In genomic region chr11:100317826-100318380, GRCm38 (mm10) we compare ENCODE assay signal across 28 mouse cellular contexts. TPM values are rescaled to one million over a fixed set of nuclear protein-coding genes. Genes with fewer than 3 reads are reported as not detected.
DNase-seq lines count a peak whose midpoint lies in the region; ATAC-seq and TF ChIP-seq lines count a peak whose summit lies in the region.
"Had no signal": no experiment of that assay in that cellular context is flagged by ENCODE, and none has a peak within 500 bp of the region (broad histone marks: within the 10 kb centered on the region; RNA-seq: fewer than 3 reads in every experiment).

No protein-coding gene starts in this region.

- H3K27me3 ChIP-seq in MEL (ENCODE audit: control insufficient read depth in 1 of 2, insufficient read depth in 2 of 2, low read length in 2 of 2): no peaks in the 10 kb centered on the region
- H3K27me3 ChIP-seq in liver, embryonic 15.5 days: no peaks in the 10 kb centered on the region
- H3K27me3 ChIP-seq: embryonic facial prominence, embryonic 13.5 days; heart, embryonic 15.5 days; hindbrain, embryonic 15.5 days; intestine, embryonic 15.5 days; kidney, embryonic 15.5 days; midbrain, embryonic 13.5 days; neural tube, embryonic 12.5 days had no signal

- peaks cover 10 to 23% of the 10 kb centered on the region in 2 experiments; a peak in 3 of 4 replicates for H3K4me1 ChIP-seq in MEL (ENCODE audit: control insufficient read depth in 1 of 2, insufficient read depth in 2 of 2, low read length in 2 of 2)
- peaks cover 52% of the 10 kb centered on the region for H3K4me1 ChIP-seq in liver, embryonic 15.5 days (replicated peaks)

- 34% methylated on average over 6 of the region's 6 CpGs for WGBS in liver, embryonic 15.5 days (ENCODE audit: insufficient replicate concordance)

- peaks cover 18% of the 10 kb centered on the region for H3K79me2 ChIP-seq in MEL (ENCODE audit: control insufficient read depth, insufficient read depth, low read length, poor library complexity)

- peak; percentile 38 for DNase-seq in cerebellum, adult 11-12 months
- peak; percentile 73 for DNase-seq in MEL (ENCODE audit: low read depth, low spot score)
- no peak for DNase-seq in gastrocnemius, adult 8-10 months (ENCODE audit: low spot score in 2 of 2)
- no peak for DNase-seq in retina, embryonic 14.5 days (ENCODE audit: low spot score)
- no peak for DNase-seq in urinary bladder, postnatal 4 days (ENCODE audit: low spot score in 2 of 2)
- DNase-seq: cerebellum, adult 8-10 months; heart, postnatal 4 days; right cerebral cortex, adult 18-20 months; thymus, postnatal 25 days had no signal

- TF ChIP-seq EP300 in MEL (IDR thresholded peaks at IDR 0.05; ENCODE audit: low read depth in 1 of 2, low read length in 2 of 2): 0 out of 4 replicates have a peak, but pooled peaks of 1 of the 2 experiments have one; percentile 4

- peaks cover 10 to 27% of the 10 kb centered on the region in 2 experiments for H3K36me3 ChIP-seq in MEL (ENCODE audit: control insufficient read depth in 1 of 2, insufficient read depth in 2 of 2, low read length in 2 of 2)
- peaks cover 25% of the 10 kb centered on the region for H3K36me3 ChIP-seq in liver, embryonic 15.5 days (replicated peaks)

- no peak for TF ChIP-seq RAD21 in MEL (IDR thresholded peaks at IDR 0.05; ENCODE audit: low read depth, low read length)

- 0 out of 4 replicates have a peak, but pooled peaks of 1 of the 2 experiments have one; percentile 9 for TF ChIP-seq POLR2A in MEL (IDR thresholded peaks at IDR 0.05; ENCODE audit: control insufficient read depth in 1 of 2, insufficient read depth in 1 of 2, low read depth in 1 of 2, low read length in 2 of 2, poor library complexity in 1 of 2)

- H3K4me2 ChIP-seq in liver, embryonic 15.5 days: peak overlapping the region; percentile 82
- H3K4me2 ChIP-seq: embryonic facial prominence, embryonic 13.5 days; heart, embryonic 15.5 days; hindbrain, embryonic 15.5 days; intestine, embryonic 15.5 days; kidney, embryonic 15.5 days; midbrain, embryonic 13.5 days; neural tube, embryonic 12.5 days had no signal

- no peak for ATAC-seq in cerebellum, adult (ENCODE audit: insufficient number of reproducible peaks, low FRiP score, low TSS enrichment)
- ATAC-seq in erythroid progenitor cell, adult 5-6 weeks (replicated peaks; ENCODE audit: low FRiP score, poor library complexity, severe bottlenecking): peak; percentile 47; the same call in 1 of the 2 replicates
- no peak for ATAC-seq in liver, embryonic 15.5 days (ENCODE audit: insufficient read depth)
- ATAC-seq: CD4-positive, CD25-positive, alpha-beta regulatory T cell, adult 4 months; intestine, embryonic 15.5 days; lung, postnatal 0 days; midbrain, embryonic 13.5 days had no signal

- no peaks in the 10 kb centered on the region for H3K9me3 ChIP-seq in MEL (replicated peaks; ENCODE audit: insufficient read depth, low read length)
- H3K9me3 ChIP-seq in liver, embryonic 15.5 days (replicated peaks): no peaks in the 10 kb centered on the region
- H3K9me3 ChIP-seq: embryonic facial prominence, embryonic 13.5 days; forebrain, embryonic 10.5 days; heart, embryonic 15.5 days; hindbrain, embryonic 15.5 days; intestine, embryonic 15.5 days; kidney, embryonic 15.5 days; midbrain, embryonic 13.5 days; neural tube, embryonic 12.5 days had no signal

- TF ChIP-seq CTCF in MEL (IDR thresholded peaks at IDR 0.05 in 2 of 3, conservative IDR thresholded peaks at IDR 0.05 in 1 of 3; ENCODE audit: control insufficient read depth in 1 of 3, insufficient read depth in 1 of 3, low read depth in 2 of 3, low read length in 3 of 3, poor library complexity in 1 of 3, severe bottlenecking in 1 of 3): no peak

- peak overlapping the region; percentile 56 for H3K9ac ChIP-seq in MEL (ENCODE audit: control insufficient read depth, low read depth, low read length, poor library complexity, severe bottlenecking)
- H3K9ac ChIP-seq in liver, embryonic 15.5 days: peak overlapping the region; percentile 64
- H3K9ac ChIP-seq: embryonic facial prominence, embryonic 13.5 days; heart, embryonic 15.5 days; hindbrain, embryonic 15.5 days; intestine, embryonic 15.5 days; kidney, embryonic 15.5 days; midbrain, embryonic 13.5 days; neural tube, embryonic 12.5 days had no signal

- H3K4me3 ChIP-seq in MEL (ENCODE audit: control insufficient read depth in 1 of 2, insufficient read depth in 1 of 2, low read depth in 2 of 2, low read length in 2 of 2): peak overlapping the region in 1 of 2 experiments; percentile 23; a peak in 1 of 4 replicates
- peak overlapping the region; percentile 87 for H3K4me3 ChIP-seq in liver, embryonic 15.5 days (replicated peaks)
- H3K4me3 ChIP-seq: embryonic facial prominence, embryonic 13.5 days; forebrain, embryonic 10.5 days; heart, embryonic 15.5 days; hindbrain, embryonic 15.5 days; intestine, embryonic 15.5 days; kidney, embryonic 15.5 days; midbrain, embryonic 13.5 days; neural tube, embryonic 12.5 days had no signal

- H3K27ac ChIP-seq in MEL (ENCODE audit: control insufficient read depth, low read depth, low read length): peak overlapping the region; percentile 95
- H3K27ac ChIP-seq in liver, embryonic 15.5 days (replicated peaks): peak overlapping the region; percentile 94
- H3K27ac ChIP-seq: embryonic facial prominence, embryonic 13.5 days; forebrain, embryonic 10.5 days; heart, embryonic 15.5 days; hindbrain, embryonic 15.5 days; intestine, embryonic 15.5 days; kidney, embryonic 15.5 days; midbrain, embryonic 13.5 days; neural tube, embryonic 12.5 days had no signal

TF ChIP-seq in MEL, 35 proteins besides CTCF, POLR2A, EP300 and RAD21:
- no peak; the same call in 1 of the 2 replicates for TF ChIP-seq ZNF384 (IDR thresholded peaks at IDR 0.05; ENCODE audit: low read depth, low read length)
- no peak for TF ChIP-seq USF2 (IDR thresholded peaks at IDR 0.05; ENCODE audit: borderline replicate concordance in 1 of 2, insufficient read depth in 1 of 2, low read depth in 1 of 2, low read length in 2 of 2)
- 0 out of 2 replicates have a peak, but pooled peaks have one; percentile 27 for TF ChIP-seq MAX (IDR thresholded peaks at IDR 0.05; ENCODE audit: low read length)
- TF ChIP-seq KAT2A (conservative IDR thresholded peaks at IDR 0.05; ENCODE audit: low read depth, low read length): no peak
- TF ChIP-seq SIN3A (IDR thresholded peaks at IDR 0.05; ENCODE audit: low read length): peak; percentile 51; the same call in 1 of the 2 replicates
- TF ChIP-seq TCF12 (IDR thresholded peaks at IDR 0.05; ENCODE audit: low read depth, low read length): 0 out of 2 replicates have a peak, but pooled peaks have one; percentile 17
- TF ChIP-seq ZMIZ1 (IDR thresholded peaks at IDR 0.05; ENCODE audit: low read depth, low read length): no peak
- TF ChIP-seq CHD1 (IDR thresholded peaks at IDR 0.05; ENCODE audit: low read depth, low read length): no peak
- peak; percentile 96 for TF ChIP-seq GATA1 (IDR thresholded peaks at IDR 0.05; ENCODE audit: low read depth, low read length)

RNA-seq across cellular contexts. Expression of gene Eif1, which starts 1.8 kb away (rescaled TPM):
- 320 and 383 TPM in 2 replicates for total RNA-seq in MEL (2012; rRNA removed)
- 100 to 1,000 TPM; 289 to 926 TPM for polyA plus RNA-seq in MEL (2012; ENCODE audit: insufficient read depth in 1 of 2, insufficient read length in 2 of 2, low read depth in 1 of 2, low replicate concordance in 2 of 2, missing spikeins in 1 of 2)
- total RNA-seq in erythroid progenitor cell, adult 5-6 weeks (2015; ENCODE audit: low replicate concordance): 1,616 and 1,886 TPM in 2 replicates
- 389 and 952 TPM in 2 replicates for total RNA-seq in erythroid progenitor cell, adult 5-6 weeks (2017; ENCODE audit: low replicate concordance)
- polyA plus RNA-seq in liver, embryonic 15.5 days (2015; fragmentation: Nextera tagmentation; extraction: Ambion mirVana): 1,286 and 1,576 TPM in 2 replicates
- 1,000 to 10,000 TPM; 1,612 to 1,857 (median 1,692) TPM for total RNA-seq in gastrocnemius, adult 8-10 months (2022)

RNA-seq across cellular contexts. Expression of gene Gast, which starts 16.3 kb away (rescaled TPM):
- total RNA-seq in MEL (2012; rRNA removed): not detected in 2 replicates
- not detected for polyA plus RNA-seq in MEL (2012; ENCODE audit: insufficient read depth in 1 of 2, insufficient read length in 2 of 2, low read depth in 1 of 2, low replicate concordance in 2 of 2, missing spikeins in 1 of 2)
- not detected in 2 replicates for total RNA-seq in erythroid progenitor cell, adult 5-6 weeks (2015; ENCODE audit: low replicate concordance)
- total RNA-seq in erythroid progenitor cell, adult 5-6 weeks (2017; ENCODE audit: low replicate concordance): not detected in 2 replicates
- not detected in 2 replicates for polyA plus RNA-seq in liver, embryonic 15.5 days (2015; fragmentation: Nextera tagmentation; extraction: Ambion mirVana)
- not detected for total RNA-seq in gastrocnemius, adult 8-10 months (2022)
- total RNA-seq: adrenal gland, adult 18-20 months; gastrocnemius, adult 18-20 months; heart, adult 8-10 months; heart, postnatal 4 days; layer of hippocampus, adult 18-20 months; left cerebral cortex, postnatal 25 days; megakaryocyte progenitor cell, adult 5-6 weeks had no signal
- polyA plus RNA-seq: CD4-positive, CD25-positive, alpha-beta regulatory T cell, adult 4 months; forebrain, embryonic 10.5 days; heart, embryonic 15.5 days; kidney, embryonic 15.5 days; lung, postnatal 0 days; neural tube, embryonic 12.5 days had no signal

RNA-seq across cellular contexts. Expression of gene Hap1, which starts 38.0 kb away (rescaled TPM):
- 6.6 and 10.9 TPM in 2 replicates for total RNA-seq in MEL (2012; rRNA removed)
- 10 to 100 TPM in 1 of 2 experiments, not detected in 1; 34.8 TPM for polyA plus RNA-seq in MEL (2012; ENCODE audit: insufficient read depth in 1 of 2, insufficient read length in 2 of 2, low read depth in 1 of 2, low replicate concordance in 2 of 2, missing spikeins in 1 of 2)
- not detected in 2 replicates for total RNA-seq in erythroid progenitor cell, adult 5-6 weeks (2015; ENCODE audit: low replicate concordance)
- 0.13 TPM in 1 of 2 replicates, not detected in the other for total RNA-seq in erythroid progenitor cell, adult 5-6 weeks (2017; ENCODE audit: low replicate concordance)
- polyA plus RNA-seq in liver, embryonic 15.5 days (2015; fragmentation: Nextera tagmentation; extraction: Ambion mirVana): 0.33 and 0.45 TPM in 2 replicates
- under 1 TPM in 2 of 4 experiments, not detected in 2; 0.16 TPM for total RNA-seq in gastrocnemius, adult 8-10 months (2022)
- total RNA-seq: megakaryocyte progenitor cell, adult 5-6 weeks had no signal

RNA-seq across cellular contexts. Expression of gene Krt42, which starts 48.2 kb away (rescaled TPM):
- not detected in 2 replicates for total RNA-seq in MEL (2012; rRNA removed)
- polyA plus RNA-seq in MEL (2012; ENCODE audit: insufficient read depth in 1 of 2, insufficient read length in 2 of 2, low read depth in 1 of 2, low replicate concordance in 2 of 2, missing spikeins in 1 of 2): not detected
- total RNA-seq in erythroid progenitor cell, adult 5-6 weeks (2015; ENCODE audit: low replicate concordance): not detected in 2 replicates
- not detected in 2 replicates for total RNA-seq in erythroid progenitor cell, adult 5-6 weeks (2017; ENCODE audit: low replicate concordance)
- not detected in 2 replicates for polyA plus RNA-seq in liver, embryonic 15.5 days (2015; fragmentation: Nextera tagmentation; extraction: Ambion mirVana)
- total RNA-seq in gastrocnemius, adult 8-10 months (2022): not detected
- total RNA-seq: adrenal gland, adult 18-20 months; gastrocnemius, adult 18-20 months; heart, adult 8-10 months; heart, postnatal 4 days; layer of hippocampus, adult 18-20 months; left cerebral cortex, postnatal 25 days; megakaryocyte progenitor cell, adult 5-6 weeks had no signal
- polyA plus RNA-seq: CD4-positive, CD25-positive, alpha-beta regulatory T cell, adult 4 months; forebrain, embryonic 10.5 days; heart, embryonic 15.5 days; hindbrain, embryonic 15.5 days; intestine, embryonic 15.5 days; kidney, embryonic 15.5 days; lung, postnatal 0 days; midbrain, embryonic 13.5 days; neural tube, embryonic 12.5 days had no signal

RNA-seq across cellular contexts. Expression of gene Krt17, which starts 57.1 kb away (rescaled TPM):
- total RNA-seq in MEL (2012; rRNA removed): not detected in 2 replicates
- not detected for polyA plus RNA-seq in MEL (2012; ENCODE audit: insufficient read depth in 1 of 2, insufficient read length in 2 of 2, low read depth in 1 of 2, low replicate concordance in 2 of 2, missing spikeins in 1 of 2)
- total RNA-seq in erythroid progenitor cell, adult 5-6 weeks (2015; ENCODE audit: low replicate concordance): not detected in 2 replicates
- total RNA-seq in erythroid progenitor cell, adult 5-6 weeks (2017; ENCODE audit: low replicate concordance): not detected in 2 replicates
- polyA plus RNA-seq in liver, embryonic 15.5 days (2015; fragmentation: Nextera tagmentation; extraction: Ambion mirVana): 0.33 and 0.40 TPM in 2 replicates
- not detected for total RNA-seq in gastrocnemius, adult 8-10 months (2022)
- total RNA-seq: adrenal gland, adult 18-20 months; heart, adult 8-10 months; layer of hippocampus, adult 18-20 months; megakaryocyte progenitor cell, adult 5-6 weeks had no signal
- polyA plus RNA-seq: forebrain, embryonic 10.5 days; midbrain, embryonic 13.5 days had no signal

Comparison
In these comparisons a context has a peak if more than half of its experiments do, and no peak if none do; other contexts are left out.
1. DNase-seq: peak in cerebellum, adult 11-12 months (single experiment) and MEL (single experiment); none in gastrocnemius, adult 8-10 months (0 of 2), retina, embryonic 14.5 days (single experiment) and urinary bladder, postnatal 4 days (0 of 2).